Mouse (Mus musculus) 3T3-L1 (cell line): ENCODE measurements around the gene Glg1.
"Not testable (repeated sequence)": the region's sequence is repeated elsewhere in the genome, so short reads cannot be mapped to it uniquely, and the experiment has no call there.

Source experiments
- DNase-seq: peaks from one replicate; pipeline ENCODE4 v3.0.0-alpha.2; 2015; ENCODE audit warnings: low read depth, low spot score

Gene Glg1

GRCm38 (mm10) chr8:111252487-111253112 is 6.4 kb downstream of the Glg1 start:
- no peak for DNase-seq

- DNase-seq, result no peak
These were observed 8.9 kb downstream of the Glg1 start for GRCm38 (mm10) chr8:111250111-111250510.

GRCm38 (mm10) chr8:111248136-111248535 is 10.9 kb downstream of the Glg1 start:
- DNase-seq, result no peak

- DNase-seq, result not testable (repeated sequence)
These were observed 12.2 kb downstream of the Glg1 start for GRCm38 (mm10) chr8:111246864-111247263.

GRCm38 (mm10) chr8:111246287-111246830 is 12.7 kb downstream of the Glg1 start:
- DNase-seq, result peak; percentile 39

- peak; percentile 70 for DNase-seq
These were observed 21.7 kb downstream of the Glg1 start for GRCm38 (mm10) chr8:111237301-111237700.

GRCm38 (mm10) chr8:111233730-111234129 is 25.3 kb downstream of the Glg1 start:
- peak; percentile 37 for DNase-seq

- no peak for DNase-seq
These were observed 34.9 kb downstream of the Glg1 start for GRCm38 (mm10) chr8:111224153-111224552.

- no peak for DNase-seq
These were observed 40.9 kb downstream of the Glg1 start for GRCm38 (mm10) chr8:111218107-111218506.

- DNase-seq, result no peak
These were observed 45.6 kb downstream of the Glg1 start for GRCm38 (mm10) chr8:111213406-111213805.

GRCm38 (mm10) chr8:111211180-111211579 is 47.8 kb downstream of the Glg1 start:
- no peak for DNase-seq

GRCm38 (mm10) chr8:111209874-111210273 is 49.1 kb downstream of the Glg1 start:
- DNase-seq, result peak; percentile 85

GRCm38 (mm10) chr8:111206321-111206720 is 52.7 kb downstream of the Glg1 start:
- no peak for DNase-seq

GRCm38 (mm10) chr8:111205033-111205432 is 54.0 kb downstream of the Glg1 start:
- DNase-seq, result no peak

GRCm38 (mm10) chr8:111203341-111203740 is 55.7 kb downstream of the Glg1 start:
- DNase-seq, result no peak

GRCm38 (mm10) chr8:111197966-111198365 is 61.0 kb downstream of the Glg1 start:
- DNase-seq, result peak; percentile 40

GRCm38 (mm10) chr8:111196181-111196580 is 62.8 kb downstream of the Glg1 start:
- DNase-seq, result peak; percentile 72

- no peak for DNase-seq
These were observed 70.3 kb downstream of the Glg1 start for GRCm38 (mm10) chr8:111188594-111189211.

- no peak for DNase-seq
These were observed 71.5 kb downstream of the Glg1 start for GRCm38 (mm10) chr8:111187470-111187869.

- DNase-seq, result peak; percentile 87
These were observed 73.5 kb downstream of the Glg1 start for GRCm38 (mm10) chr8:111185472-111185947.

GRCm38 (mm10) chr8:111171661-111172060 is 87.4 kb downstream of the Glg1 start:
- no peak for DNase-seq

GRCm38 (mm10) chr8:111157617-111158016 is 101.4 kb downstream of the Glg1 start:
- peak; percentile 69 for DNase-seq
